Mouse (Mus musculus): ENCODE results near the gene Cnih4. TPM values are rescaled to one million over a fixed set of nuclear protein-coding genes. Genes with fewer than 3 reads are reported as not detected.

Gene Cnih4
- polyA plus RNA-seq, 1 experiment, result 109 TPM

DNA sequence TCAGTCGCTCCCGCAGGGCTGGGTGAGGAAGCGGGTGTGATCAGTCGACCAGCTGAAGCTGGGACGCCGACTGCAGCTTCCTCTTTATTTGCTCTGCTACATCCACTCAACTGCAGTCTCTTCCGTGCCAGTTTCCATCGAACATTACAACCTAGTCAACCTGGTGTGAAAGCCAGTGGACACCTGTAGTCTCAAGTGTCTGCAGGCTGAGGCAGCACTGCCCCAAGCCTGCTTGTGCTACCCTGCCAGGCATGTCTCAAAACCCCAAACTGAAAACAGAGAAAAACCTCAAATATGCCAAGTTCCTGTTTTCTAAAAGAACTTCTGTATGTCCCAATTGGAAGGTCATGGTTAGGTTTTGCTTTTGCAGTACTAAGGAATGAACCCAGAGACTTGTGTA, 25.7 kb downstream of the Cnih4 start:
- Histone ChIP-seq H3K36me3 (ENCODE audit: control insufficient read depth, insufficient read depth) (peaks cover 50% of the 10 kb centered on the region), H3K79me3 (ENCODE audit: low read depth) (no peaks in the 10 kb centered on the region)
- TF ChIP-seq CEBPB (IDR thresholded peaks at IDR 0.05; ENCODE audit: low read depth) (no peak), MYOG (IDR thresholded peaks at IDR 0.05; ENCODE audit: control insufficient read depth, extremely low read depth, insufficient read length) (no peak), MYOD1 (IDR thresholded peaks at IDR 0.05; ENCODE audit: control insufficient read depth, insufficient read length, low read depth) (no peak), FOSL1 (IDR thresholded peaks at IDR 0.05; ENCODE audit: insufficient read depth, low read length, poor library complexity, severe bottlenecking) (no peak), CTCF (IDR thresholded peaks at IDR 0.05; ENCODE audit: control insufficient read depth, insufficient read depth, insufficient read length) (no peak), USF1 (IDR thresholded peaks at IDR 0.05; ENCODE audit: low read depth) (no peak), MAX (IDR thresholded peaks at IDR 0.05) (no peak)

GRCm38 (mm10) chr1:181188925-181189324, 44.4 kb downstream of the Cnih4 start:
- Histone ChIP-seq H3K79me2 (ENCODE audit: control insufficient read depth, insufficient read depth) (peaks cover 29% of the 10 kb centered on the region), H3ac (ENCODE audit: control insufficient read depth, insufficient read length, low read depth) (no peak overlapping the region), H3K4me3 (ENCODE audit: insufficient read depth, poor library complexity, severe bottlenecking) (no peak overlapping the region), H3K27me3 (ENCODE audit: control insufficient read depth, insufficient read depth, insufficient read length) (no peaks in the 10 kb centered on the region), H3K79me3 (ENCODE audit: low read depth) (peaks cover 8% of the 10 kb centered on the region), H3K36me3 (ENCODE audit: control insufficient read depth, insufficient read depth) (peaks cover 88% of the 10 kb centered on the region)
- TF ChIP-seq FOSL1 (IDR thresholded peaks at IDR 0.05; ENCODE audit: insufficient read depth, low read length, poor library complexity, severe bottlenecking), result no peak
- TF ChIP-seq MAX (IDR thresholded peaks at IDR 0.05), result no peak
- no peak for TF ChIP-seq MYOG (IDR thresholded peaks at IDR 0.05; ENCODE audit: control insufficient read depth, extremely low read depth, insufficient read length)
- no peak for TF ChIP-seq MYOD1 (IDR thresholded peaks at IDR 0.05; ENCODE audit: control insufficient read depth, insufficient read length, low read depth)

More for the DNA sequence above, 25.7 kb downstream of the Cnih4 start:
- Histone ChIP-seq H3K79me2 (ENCODE audit: control insufficient read depth, insufficient read depth) (no peaks in the 10 kb centered on the region), H3K27me3 (ENCODE audit: control insufficient read depth, insufficient read depth, insufficient read length) (no peaks in the 10 kb centered on the region), H3ac (ENCODE audit: control insufficient read depth, insufficient read length, low read depth) (no peak overlapping the region), H3K4me3 (ENCODE audit: insufficient read depth, poor library complexity, severe bottlenecking) (no peak overlapping the region)

- peaks cover 93% of the 10 kb centered on the region for H3K36me3 ChIP-seq (ENCODE audit: control insufficient read depth, insufficient read depth)
- H3K79me3 ChIP-seq (ENCODE audit: low read depth), result peaks cover 15% of the 10 kb centered on the region
- H3K4me3 ChIP-seq (ENCODE audit: insufficient read depth, poor library complexity, severe bottlenecking), result no peak overlapping the region
- no peak for TF ChIP-seq USF1 (IDR thresholded peaks at IDR 0.05; ENCODE audit: low read depth)
- no peak for TF ChIP-seq MYOD1 (IDR thresholded peaks at IDR 0.05; ENCODE audit: control insufficient read depth, insufficient read length, low read depth)
- TF ChIP-seq CEBPB (IDR thresholded peaks at IDR 0.05; ENCODE audit: low read depth), result no peak
- no peak for TF ChIP-seq MAX (IDR thresholded peaks at IDR 0.05)
- no peak for TF ChIP-seq CTCF (IDR thresholded peaks at IDR 0.05; ENCODE audit: control insufficient read depth, insufficient read depth, insufficient read length)
- no peak for TF ChIP-seq MYOG (IDR thresholded peaks at IDR 0.05; ENCODE audit: control insufficient read depth, extremely low read depth, insufficient read length)
- no peak for TF ChIP-seq FOSL1 (IDR thresholded peaks at IDR 0.05; ENCODE audit: insufficient read depth, low read length, poor library complexity, severe bottlenecking)
- no peaks in the 10 kb centered on the region for H3K27me3 ChIP-seq (ENCODE audit: control insufficient read depth, insufficient read depth, insufficient read length)
- no peak overlapping the region for H3ac ChIP-seq (ENCODE audit: control insufficient read depth, insufficient read length, low read depth)
- peaks cover 43% of the 10 kb centered on the region for H3K79me2 ChIP-seq (ENCODE audit: control insufficient read depth, insufficient read depth)
Observed at GRCm38 (mm10) chr1:181199446-181199845, 55.0 kb downstream of the Cnih4 start.

DNA sequence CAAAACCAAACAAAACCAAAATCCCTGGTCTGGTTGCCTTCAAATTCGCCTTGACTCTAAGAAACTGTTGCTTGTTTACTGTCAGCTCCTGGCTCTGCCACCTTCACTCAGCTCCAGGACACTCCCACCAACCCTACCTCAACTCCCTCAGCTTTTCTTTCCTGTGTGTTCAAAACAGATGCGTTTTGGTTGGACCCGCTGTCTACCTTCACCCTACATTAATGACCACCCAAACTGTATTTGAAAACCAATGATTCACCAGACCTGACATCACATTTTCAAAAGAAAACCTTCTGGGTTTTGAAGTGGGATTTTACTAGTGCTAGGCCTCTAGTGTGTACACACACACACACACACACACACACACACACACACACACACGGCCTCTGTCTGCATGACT, 65.7 kb downstream of the Cnih4 start:
- Histone ChIP-seq H3ac (ENCODE audit: control insufficient read depth, insufficient read length, low read depth) (no peak overlapping the region), H3K4me3 (ENCODE audit: insufficient read depth, poor library complexity, severe bottlenecking) (peak overlapping the region; percentile 68), H3K79me3 (ENCODE audit: low read depth) (peaks cover 54% of the 10 kb centered on the region), H3K36me3 (ENCODE audit: control insufficient read depth, insufficient read depth) (peaks cover 52% of the 10 kb centered on the region), H3K27me3 (ENCODE audit: control insufficient read depth, insufficient read depth, insufficient read length) (no peaks in the 10 kb centered on the region), H3K79me2 (ENCODE audit: control insufficient read depth, insufficient read depth) (peaks cover 98% of the 10 kb centered on the region)
- no peak for TF ChIP-seq USF1 (IDR thresholded peaks at IDR 0.05; ENCODE audit: low read depth)
- no peak for TF ChIP-seq CTCF (IDR thresholded peaks at IDR 0.05; ENCODE audit: control insufficient read depth, insufficient read depth, insufficient read length)
- no peak for TF ChIP-seq MYOD1 (IDR thresholded peaks at IDR 0.05; ENCODE audit: control insufficient read depth, insufficient read length, low read depth)

DNA sequence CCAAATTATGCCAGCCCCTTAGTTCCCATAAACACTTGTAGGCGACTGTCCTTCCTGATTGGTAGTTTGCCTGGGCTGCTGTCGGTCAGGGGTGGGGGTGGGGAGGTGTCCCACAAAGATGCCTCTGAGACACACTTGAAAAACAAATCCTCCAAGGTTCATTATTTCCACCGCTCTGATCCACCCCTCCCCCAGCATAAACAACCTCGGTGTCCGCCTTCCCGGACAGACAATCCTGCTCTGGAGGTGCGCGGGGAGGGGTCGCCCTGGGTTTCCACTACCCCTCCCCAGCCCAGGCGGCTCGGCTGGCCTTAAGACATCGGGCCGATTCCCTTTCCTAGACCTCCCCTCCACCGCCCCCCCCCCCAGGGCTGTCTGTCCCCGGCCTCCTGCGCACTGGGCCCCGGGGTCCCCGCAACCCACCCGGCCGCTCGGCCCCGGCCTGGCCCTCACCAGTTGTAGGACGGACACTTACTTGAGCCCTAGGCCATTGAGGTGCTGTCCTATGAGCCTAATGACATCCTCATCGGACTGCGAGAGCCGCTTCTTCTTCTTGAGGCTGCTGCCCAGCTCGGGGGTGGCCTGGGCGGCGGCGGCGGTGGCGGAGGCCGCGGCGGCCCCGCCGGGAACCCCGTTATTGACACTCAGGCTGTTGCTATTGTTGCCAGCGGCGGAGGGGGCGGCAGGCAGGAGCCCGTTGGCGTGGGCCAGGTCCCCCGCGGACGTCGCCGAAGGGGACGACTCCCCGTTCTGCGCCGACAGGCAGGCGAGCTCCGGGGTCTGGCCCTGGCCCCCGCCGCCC, 66.3 kb downstream of the Cnih4 start:
- TF ChIP-seq MYOD1 (IDR thresholded peaks at IDR 0.05; ENCODE audit: control insufficient read depth, insufficient read length, low read depth) (no peak), CTCF (IDR thresholded peaks at IDR 0.05; ENCODE audit: control insufficient read depth, insufficient read depth, insufficient read length) (no peak), MYOG (IDR thresholded peaks at IDR 0.05; ENCODE audit: control insufficient read depth, extremely low read depth, insufficient read length) (no peak), CEBPB (IDR thresholded peaks at IDR 0.05; ENCODE audit: low read depth) (no peak), USF1 (IDR thresholded peaks at IDR 0.05; ENCODE audit: low read depth) (no peak), MAX (IDR thresholded peaks at IDR 0.05) (no peak), FOSL1 (IDR thresholded peaks at IDR 0.05; ENCODE audit: insufficient read depth, low read length, poor library complexity, severe bottlenecking) (no peak)
- H3K4me3 ChIP-seq (ENCODE audit: insufficient read depth, poor library complexity, severe bottlenecking), result peak overlapping the region; percentile 68
- H3K79me3 ChIP-seq (ENCODE audit: low read depth), result peaks cover 49% of the 10 kb centered on the region

More for the DNA sequence above, 66.3 kb downstream of the Cnih4 start:
- peak overlapping the region; percentile 94 for H3ac ChIP-seq (ENCODE audit: control insufficient read depth, insufficient read length, low read depth)
- H3K79me2 ChIP-seq (ENCODE audit: control insufficient read depth, insufficient read depth), result peaks cover 91% of the 10 kb centered on the region
- H3K27me3 ChIP-seq (ENCODE audit: control insufficient read depth, insufficient read depth, insufficient read length), result no peaks in the 10 kb centered on the region
- peaks cover 45% of the 10 kb centered on the region for H3K36me3 ChIP-seq (ENCODE audit: control insufficient read depth, insufficient read depth)
